Mouse (Mus musculus) heart, embryonic 14.5 days (tissue): ENCODE data around the gene Arl6ip5. TPM values are rescaled to one million over a fixed set of nuclear protein-coding genes. Genes with fewer than 3 reads are reported as not detected.
A peak's percentile ranks its signal among the peaks of the same experiment; 100 is the strongest.

Experiments used
- ATAC-seq: fragments of 200-750 bp; cut with Nextera tagmentation; 2 replicates; pipeline ENCODE4 v1.8.0; 2017; ENCODE audit warnings: low read depth, moderate TSS enrichment; ENCODE audit not compliant: insufficient number of reproducible peaks, insufficient read depth, low FRiP score
- H3K27ac ChIP-seq, 2 experiments: fragments of 200-500 bp in 1 of 2; fragments of 300-500 bp in 1 of 2; sonication (generic) in 1 of 2; replicated peaks in 1 of 2; 2 replicates each; pipeline ENCODE4 v1.5.1; 2012 to 2014; ENCODE audit warnings: low read depth in 2 of 2, low read length in 2 of 2, control low read depth in 1 of 2, mild to moderate bottlenecking in 1 of 2, mixed read lengths in 1 of 2; ENCODE audit not compliant: control insufficient read depth in 1 of 2, insufficient read depth in 1 of 2
- H3K27me3 ChIP-seq: fragments of 300-500 bp; sonication (generic); 2 replicates; pipeline ENCODE4 v1.6.1; 2014; ENCODE audit warnings: mild to moderate bottlenecking, low read length, control low read depth; ENCODE audit not compliant: control insufficient read depth, insufficient read depth
- H3K36me3 ChIP-seq: fragments of 300-500 bp; sonication (generic); 2 replicates; pipeline ENCODE4 v1.6.1; 2014; ENCODE audit warnings: mild to moderate bottlenecking, control low read depth, low read length, mixed read lengths; ENCODE audit not compliant: control insufficient read depth, insufficient read depth
- H3K4me1 ChIP-seq, 2 experiments: fragments of 200-500 bp in 1 of 2; fragments of 300-500 bp in 1 of 2; sonication (generic) in 1 of 2; 2 replicates each; pipeline ENCODE4 v1.6.1; 2012 to 2014; ENCODE audit warnings: low read length in 2 of 2, control low read depth in 1 of 2, mixed read lengths in 1 of 2; ENCODE audit not compliant: control insufficient read depth in 2 of 2, insufficient read depth in 2 of 2
- H3K4me2 ChIP-seq: fragments of 300-500 bp; sonication (generic); 2 replicates; pipeline ENCODE4 v1.6.1; 2014; ENCODE audit warnings: mild to moderate bottlenecking, low read length
- H3K4me3 ChIP-seq, 2 experiments: fragments of 200-500 bp in 1 of 2; fragments of 300-500 bp in 1 of 2; sonication (generic) in 1 of 2; 2 replicates each; pipeline ENCODE4 v1.5.1; 2012 to 2014; ENCODE audit warnings: low read length in 2 of 2, mild to moderate bottlenecking in 2 of 2, control low read depth in 1 of 2, low read depth in 1 of 2, moderate library complexity in 1 of 2; ENCODE audit not compliant: control insufficient read depth in 1 of 2, insufficient read depth in 1 of 2
- H3K9ac ChIP-seq: fragments of 300-500 bp; sonication (generic); 2 replicates; pipeline ENCODE4 v1.6.1; 2014; ENCODE audit warnings: mild to moderate bottlenecking, low read length
- H3K9me3 ChIP-seq: fragments of 300-500 bp; sonication (generic); 2 replicates; pipeline ENCODE4 v1.6.1; 2016; ENCODE audit warnings: low read length, control low read depth; ENCODE audit not compliant: control insufficient read depth
- WGBS: fragments of 180-500 bp; shearing (Covaris S2); extraction: QIAGEN DNeasy Blood & Tissue Kit; methylation state at CpG from one replicate; pipeline ENCODE4 v1.1.7; 2014; 5-methylcytosine and 5-hydroxymethylcytosine counted together
- polyA plus RNA-seq: library from polyadenylated mRNA; unstranded; fragments of >200 nt; fragmentation: Nextera tagmentation; extraction: Ambion mirVana; gene quantifications from 2 replicates; pipeline ENCODE4 v1.2.1, GENCODE M21; 2014

Arl6ip5 gene
- polyA plus RNA-seq, 1 experiment from 2014 or later = 57.9 TPM

DNA sequence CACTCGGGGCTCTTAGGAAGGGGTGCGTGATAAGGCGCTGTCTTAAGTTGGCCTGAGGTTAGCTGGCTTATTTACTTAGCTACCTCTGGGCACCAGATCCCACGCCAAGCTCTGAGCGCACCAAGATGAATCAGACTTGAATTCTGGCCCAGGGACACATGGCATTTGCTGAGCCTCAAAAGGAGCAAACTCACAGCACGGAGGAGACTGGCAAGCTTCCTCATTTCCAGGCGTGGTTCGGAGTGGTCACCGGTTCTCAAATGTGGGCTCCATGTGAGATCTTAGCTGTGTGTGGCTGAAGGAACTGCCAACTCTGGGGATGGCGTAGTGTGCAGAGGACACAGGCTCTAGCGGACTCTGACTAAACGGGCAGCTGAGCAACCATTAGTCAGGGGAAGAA is 1.5 kb downstream of the Arl6ip5 start:
- Histone ChIP-seq H3K27me3 (no peaks in the 10 kb centered on the region), H3K9me3 (0 out of 2 replicates have a peak, but pooled peaks cover 3% of the 10 kb centered on the region), H3K4me3 (peak overlapping the region; percentile 10 to 84), H3K27ac (peak overlapping the region in 1 of 2 experiments; percentile 31; a peak in 2 of 4 replicates), H3K36me3 (peaks cover 12% of the 10 kb centered on the region), H3K4me1 (peaks cover 9 to 38% of the 10 kb centered on the region in 2 experiments), H3K9ac (peak overlapping the region; percentile 92), H3K4me2 (peak overlapping the region; percentile 89)
- WGBS = 50% methylated on average over 12 of the region's 12 CpGs
- ATAC-seq = no peak

- H3K4me1 ChIP-seq = peaks cover 11 to 41% of the 10 kb centered on the region in 2 experiments
- no peak overlapping the region for H3K9ac ChIP-seq
- no peak overlapping the region for H3K4me3 ChIP-seq
- 0 out of 2 replicates have a peak, but pooled peaks cover 3% of the 10 kb centered on the region for H3K9me3 ChIP-seq
- H3K27me3 ChIP-seq = no peaks in the 10 kb centered on the region
- H3K27ac ChIP-seq = 0 out of 4 replicates have a peak overlapping the region, but pooled peaks of 1 of the 2 experiments have one; percentile 25
- H3K4me2 ChIP-seq = no peak overlapping the region
- H3K36me3 ChIP-seq = peaks cover 20% of the 10 kb centered on the region
- ATAC-seq = no peak
- WGBS = 76% methylated on average over 4 of the region's 4 CpGs
Measured at GRCm38 (mm10) chr6:97216154-97216821, 5.8 kb downstream of the Arl6ip5 start.

- peaks cover 14% of the 10 kb centered on the region; the same call in 1 of the 2 replicates for H3K36me3 ChIP-seq
- ATAC-seq = no peak
- no peaks in the 10 kb centered on the region for H3K27me3 ChIP-seq
- H3K4me1 ChIP-seq = peaks cover 20 to 45% of the 10 kb centered on the region in 2 experiments
- H3K4me3 ChIP-seq = no peak overlapping the region
- H3K4me2 ChIP-seq = no peak overlapping the region
- 90% methylated on average over 2 of the region's 5 CpGs for WGBS
- H3K9ac ChIP-seq = no peak overlapping the region
- no peaks in the 10 kb centered on the region for H3K9me3 ChIP-seq
- H3K27ac ChIP-seq = no peak overlapping the region
Measured at GRCm38 (mm10) chr6:97220672-97221071, 10.2 kb downstream of the Arl6ip5 start.

GRCm38 (mm10) chr6:97221205-97222025 is 10.9 kb downstream of the Arl6ip5 start:
- peak overlapping the region; percentile 1; the same call in 1 of the 2 replicates for H3K9ac ChIP-seq
- H3K4me2 ChIP-seq = no peak overlapping the region
- H3K27me3 ChIP-seq = no peaks in the 10 kb centered on the region
- H3K4me3 ChIP-seq = no peak overlapping the region
- peaks cover 21 to 48% of the 10 kb centered on the region in 2 experiments for H3K4me1 ChIP-seq
- H3K9me3 ChIP-seq = no peaks in the 10 kb centered on the region
- no peak for ATAC-seq
- peaks cover 14% of the 10 kb centered on the region; the same call in 1 of the 2 replicates for H3K36me3 ChIP-seq
- WGBS = 58% methylated on average over 15 of the region's 15 CpGs
- peak overlapping the region; percentile 23 to 81; a peak in 1 of 4 replicates for H3K27ac ChIP-seq

DNA sequence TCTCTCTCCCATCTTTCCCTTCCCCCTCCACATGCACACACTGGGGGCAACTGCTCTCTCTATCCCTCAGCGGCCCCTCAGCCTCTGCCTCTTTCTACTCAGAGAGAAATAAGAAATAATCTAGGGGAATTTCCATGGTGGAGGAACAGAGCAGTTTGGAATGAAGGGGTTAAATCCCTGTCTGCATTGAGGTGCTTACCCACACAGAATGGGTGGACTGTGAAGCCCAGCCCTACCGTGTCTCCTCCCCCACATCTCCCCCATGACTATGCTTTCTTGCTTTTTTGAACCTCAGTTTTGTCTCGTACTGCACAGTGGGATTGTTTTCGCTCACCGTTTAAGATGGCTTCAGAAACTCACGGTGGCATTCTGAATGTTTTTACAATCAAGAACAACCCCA is 11.8 kb downstream of the Arl6ip5 start:
- Histone ChIP-seq H3K27me3 (no peaks in the 10 kb centered on the region), H3K9ac (no peak overlapping the region), H3K4me2 (peak overlapping the region; percentile 54), H3K9me3 (no peaks in the 10 kb centered on the region), H3K4me3 (no peak overlapping the region), H3K36me3 (peaks cover 18% of the 10 kb centered on the region; the same call in 1 of the 2 replicates), H3K27ac (peak overlapping the region; percentile 14 to 81; a peak in 3 of 4 replicates), H3K4me1 (peaks cover 22 to 51% of the 10 kb centered on the region in 2 experiments)
- 51% methylated on average over 6 of the region's 6 CpGs for WGBS
- ATAC-seq = no peak

- peak overlapping the region; percentile 81 to 86 for H3K27ac ChIP-seq
- no peaks in the 10 kb centered on the region for H3K27me3 ChIP-seq
- no peak for ATAC-seq
Measured at GRCm38 (mm10) chr6:97222931-97223467, 12.5 kb downstream of the Arl6ip5 start.

DNA sequence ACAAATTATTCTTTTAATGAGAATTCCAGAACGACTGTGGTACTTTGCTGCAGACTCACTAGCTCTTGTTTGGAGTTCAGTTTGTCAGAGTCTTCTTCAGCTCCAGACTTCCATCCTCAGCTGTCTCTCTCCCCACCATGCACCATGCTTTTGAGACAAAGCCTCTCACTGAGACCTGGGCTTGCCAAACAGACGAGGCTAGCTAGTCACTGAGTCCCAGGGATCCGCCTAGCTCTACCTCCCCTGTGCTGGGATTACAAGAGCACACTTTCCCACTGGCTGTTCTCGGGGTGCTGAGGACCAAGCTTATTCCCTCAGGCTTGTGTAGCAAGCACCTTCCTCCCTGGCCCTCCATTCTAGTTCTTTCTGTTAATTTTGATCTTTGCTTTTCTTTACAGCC is 13.1 kb downstream of the Arl6ip5 start:
- no peaks in the 10 kb centered on the region for H3K9me3 ChIP-seq
- ATAC-seq = no peak
- peak overlapping the region; percentile 54 for H3K4me2 ChIP-seq
- no peak overlapping the region for H3K4me3 ChIP-seq
- peaks cover 18% of the 10 kb centered on the region; the same call in 1 of the 2 replicates for H3K36me3 ChIP-seq
- peak overlapping the region; percentile 27; the same call in 1 of the 2 replicates for H3K9ac ChIP-seq
- H3K27ac ChIP-seq = peak overlapping the region; percentile 81 to 86
- H3K4me1 ChIP-seq = peaks cover 22 to 51% of the 10 kb centered on the region in 2 experiments
- no peaks in the 10 kb centered on the region for H3K27me3 ChIP-seq
- WGBS = 73% methylated on average over 4 of the region's 4 CpGs

More at GRCm38 (mm10) chr6:97222931-97223467, 12.5 kb downstream of the Arl6ip5 start:
- Histone ChIP-seq H3K36me3 (peaks cover 18% of the 10 kb centered on the region; the same call in 1 of the 2 replicates), H3K4me3 (no peak overlapping the region), H3K4me1 (peaks cover 22 to 51% of the 10 kb centered on the region in 2 experiments), H3K9ac (peak overlapping the region; percentile 27; the same call in 1 of the 2 replicates), H3K9me3 (no peaks in the 10 kb centered on the region), H3K4me2 (peak overlapping the region; percentile 54)
- 22% methylated on average over 5 of the region's 5 CpGs for WGBS
